In the genomic region with DNA sequence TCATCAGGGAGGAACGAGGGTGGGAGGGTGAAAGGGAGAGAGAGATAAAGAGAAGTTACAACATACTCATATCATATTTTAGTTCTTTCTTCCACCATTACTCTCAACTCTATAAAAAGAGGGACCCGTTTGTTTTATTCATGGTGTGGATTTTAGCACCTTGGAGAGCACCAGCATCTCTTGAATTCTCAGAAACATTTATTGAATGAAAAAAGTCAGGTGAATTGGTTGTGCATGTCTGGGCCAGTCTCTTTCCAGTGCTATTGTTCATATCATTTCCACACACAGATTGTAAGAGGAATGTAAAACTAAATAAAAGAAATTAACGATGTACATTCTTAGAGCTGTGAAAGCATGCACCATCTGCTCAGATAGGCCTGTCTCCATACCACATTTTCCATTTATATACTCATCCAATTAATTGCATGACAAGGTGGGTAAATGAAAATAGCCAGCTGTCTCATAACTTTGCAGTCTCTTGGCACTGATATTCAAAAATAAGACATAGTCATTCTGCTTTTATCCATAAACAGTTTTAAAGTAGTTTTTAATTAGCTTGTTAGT, we compare ENCODE assay signal across 13 mouse cellular contexts.
DNase-seq lines count a peak whose midpoint lies in the region; ATAC-seq lines count a peak whose summit lies in the region.
"Had no signal": no experiment of that assay in that cellular context is flagged by ENCODE, and none has a peak within 500 bp of the region (broad histone marks: within the 10 kb centered on the region; RNA-seq: fewer than 3 reads in every experiment).

No protein-coding gene starts in this region.

- 26% methylated on average over 3 of the region's 3 CpGs for WGBS in forebrain, embryonic 16.5 days
- WGBS in heart, embryonic 10.5 days = 57% methylated on average over 3 of the region's 3 CpGs

- peak overlapping the region; percentile 33; the same call in 1 of the 2 replicates for H3K27ac ChIP-seq in forebrain, embryonic 16.5 days (ENCODE audit: low read length)
- no peak overlapping the region for H3K27ac ChIP-seq in heart, embryonic 10.5 days
- H3K27ac ChIP-seq: neural tube, embryonic 13.5 days had no signal

- H3K4me1 ChIP-seq in forebrain, embryonic 16.5 days (replicated peaks; ENCODE audit: control insufficient read depth, insufficient read depth, low read length) = no peaks in the 10 kb centered on the region
- H3K4me1 ChIP-seq in heart, embryonic 10.5 days = no peaks in the 10 kb centered on the region
- H3K4me1 ChIP-seq: neural tube, embryonic 13.5 days had no signal

- no peaks in the 10 kb centered on the region for H3K9me3 ChIP-seq in forebrain, embryonic 16.5 days (ENCODE audit: control insufficient read depth, low read length)
- no peaks in the 10 kb centered on the region for H3K9me3 ChIP-seq in heart, embryonic 10.5 days
- H3K9me3 ChIP-seq: neural tube, embryonic 13.5 days had no signal

- no peak overlapping the region for H3K4me3 ChIP-seq in forebrain, embryonic 16.5 days (replicated peaks; ENCODE audit: low read length)
- H3K4me3 ChIP-seq in heart, embryonic 10.5 days = no peak overlapping the region
- H3K4me3 ChIP-seq: erythroblast, embryonic 14.5 days; neural tube, embryonic 13.5 days had no signal

- H3K4me2 ChIP-seq in forebrain, embryonic 16.5 days (ENCODE audit: low read length) = no peak overlapping the region
- H3K4me2 ChIP-seq: neural tube, embryonic 13.5 days had no signal

- DNase-seq in layer of hippocampus, adult 11-12 months (ENCODE audit: low spot score) = peak; percentile 6
- DNase-seq in layer of hippocampus, postnatal 25 days (ENCODE audit: extremely low spot score in 1 of 2, low spot score in 1 of 2) = no peak
- DNase-seq in ES-CJ7 (ENCODE audit: low read depth, low spot score) (peak; percentile 6), R1 (ENCODE audit: low read depth, low spot score) (peak; percentile 9)
- no peak for DNase-seq in heart, embryonic 10.5 days (ENCODE audit: low spot score)
- DNase-seq: cerebellum, postnatal 14 days had no signal

- peak; percentile 74 for ATAC-seq in forebrain, embryonic 16.5 days
- no peak for ATAC-seq in erythroid progenitor cell, adult 5-6 weeks (replicated peaks; ENCODE audit: low FRiP score, poor library complexity, severe bottlenecking)
- ATAC-seq: activated CD4-positive, CD25-positive, alpha-beta regulatory T cell, adult 4 months; intestine, embryonic 16.5 days; midbrain, embryonic 16.5 days had no signal

- no peak overlapping the region for H3K9ac ChIP-seq in forebrain, embryonic 16.5 days (replicated peaks; ENCODE audit: low read depth, low read length)
- H3K9ac ChIP-seq: neural tube, embryonic 13.5 days had no signal

- H3K36me3 ChIP-seq in forebrain, embryonic 16.5 days (ENCODE audit: control insufficient read depth, insufficient read depth) = no peaks in the 10 kb centered on the region
- no peaks in the 10 kb centered on the region for H3K36me3 ChIP-seq in heart, embryonic 10.5 days
- H3K36me3 ChIP-seq: neural tube, embryonic 13.5 days had no signal

- H3K27me3 ChIP-seq in forebrain, embryonic 16.5 days (replicated peaks; ENCODE audit: control insufficient read depth, insufficient read depth, low read length) = no peaks in the 10 kb centered on the region
- H3K27me3 ChIP-seq in heart, embryonic 10.5 days (ENCODE audit: insufficient read depth, poor library complexity, severe bottlenecking) = no peaks in the 10 kb centered on the region
- H3K27me3 ChIP-seq: neural tube, embryonic 13.5 days had no signal

Comparison
In these comparisons a context has a peak if more than half of its experiments do, and no peak if none do; other contexts are left out.
1. DNase-seq: peak in layer of hippocampus, adult 11-12 months (single experiment), ES-CJ7 (single experiment) and R1 (single experiment); none in layer of hippocampus, postnatal 25 days (0 of 2) and heart, embryonic 10.5 days (single experiment).